7 mouse cellular contexts compared by ENCODE assay signal in the genomic region with DNA sequence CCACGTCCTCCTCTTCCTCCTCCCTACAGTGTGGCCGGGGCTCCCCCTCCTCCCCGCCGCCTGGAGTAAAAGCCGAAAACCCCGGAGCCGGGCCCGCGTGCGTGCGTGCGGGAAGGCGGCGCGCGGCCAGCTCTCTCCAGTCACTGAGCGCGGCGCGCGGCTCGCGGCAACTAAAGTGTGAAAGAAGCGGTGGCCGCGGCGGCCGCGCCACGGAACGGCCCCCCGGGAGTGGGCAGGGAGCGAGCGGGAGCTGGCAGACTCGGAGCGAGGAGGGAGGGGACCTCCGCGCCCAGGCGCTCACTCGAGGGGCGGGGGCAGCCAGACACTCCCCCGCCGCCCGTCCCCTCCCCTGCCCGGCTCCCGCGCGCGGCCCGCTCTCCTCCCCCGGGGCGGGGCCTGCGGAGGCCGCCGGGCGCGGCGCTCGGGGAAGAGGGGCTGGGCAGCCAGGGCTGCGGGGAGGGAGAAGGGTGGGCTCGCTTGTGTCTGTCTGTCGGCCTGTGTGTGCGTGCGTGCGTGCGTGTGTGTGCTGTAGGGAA. TPM values are rescaled to one million over a fixed set of nuclear protein-coding genes. Genes with fewer than 3 reads are reported as not detected.
DNase-seq lines count a peak whose midpoint lies in the region; ATAC-seq lines count a peak whose summit lies in the region.

A gene (minus strand): TSS at position 108 of the 536 bp plus-strand sequence.

- peaks cover 42% of the 10 kb centered on the region for H3K4me1 ChIP-seq in limb, embryonic 12.5 days (replicated peaks)
- H3K4me1 ChIP-seq in midbrain, embryonic 13.5 days (replicated peaks), result peaks cover 50% of the 10 kb centered on the region

- peak within 1 kb of the TSS; percentile 89 for H3K4me3 ChIP-seq in limb, embryonic 12.5 days (replicated peaks)
- H3K4me3 ChIP-seq in midbrain, embryonic 13.5 days (replicated peaks), result peak within 1 kb of the TSS; percentile 90

- H3K27me3 ChIP-seq in limb, embryonic 12.5 days, result peaks cover 5% of the 10 kb centered on the region; the same call in 1 of the 2 replicates
- H3K27me3 ChIP-seq in midbrain, embryonic 13.5 days, result no peaks in the 10 kb centered on the region

- H3K36me3 ChIP-seq in limb, embryonic 12.5 days, result no peaks in the 10 kb centered on the region
- H3K36me3 ChIP-seq in midbrain, embryonic 13.5 days, result no peaks in the 10 kb centered on the region

- peak; percentile 96 for DNase-seq in adrenal gland, postnatal 14 days
- peak; percentile 89 for DNase-seq in embryo, embryonic 9.5 days (ENCODE audit: extremely low spot score)
- DNase-seq in heart, adult 18-20 months, result peak; percentile 86 to 93
- DNase-seq in kidney, adult 18-20 months, result peak; percentile 84
- peak; percentile 15 for DNase-seq in spleen, adult 12 weeks (ENCODE audit: low spot score)

- H3K9me3 ChIP-seq in limb, embryonic 12.5 days, result no peaks in the 10 kb centered on the region
- H3K9me3 ChIP-seq in midbrain, embryonic 13.5 days, result no peaks in the 10 kb centered on the region

- peak within 1 kb of the TSS; percentile 94 for H3K9ac ChIP-seq in limb, embryonic 12.5 days (replicated peaks)
- peak within 1 kb of the TSS; percentile 96 for H3K9ac ChIP-seq in midbrain, embryonic 13.5 days (replicated peaks)

- H3K27ac ChIP-seq in limb, embryonic 12.5 days, result peak within 1 kb of the TSS; percentile 84
- H3K27ac ChIP-seq in midbrain, embryonic 13.5 days, result peak within 1 kb of the TSS; percentile 98

- H3K4me2 ChIP-seq in limb, embryonic 12.5 days, result peak within 1 kb of the TSS; percentile 89
- peak within 1 kb of the TSS; percentile 84 for H3K4me2 ChIP-seq in midbrain, embryonic 13.5 days (replicated peaks)

- WGBS in limb, embryonic 12.5 days, result 0% methylated on average over 39 of the region's 66 CpGs
- under 1% methylated on average over 49 of the region's 66 CpGs for WGBS in midbrain, embryonic 13.5 days

- ATAC-seq in limb, embryonic 12.5 days (ENCODE audit: insufficient number of reproducible peaks, insufficient read depth, low FRiP score, low TSS enrichment, low read depth), result peak; percentile 84
- peak; percentile 91 for ATAC-seq in midbrain, embryonic 13.5 days

RNA-seq across cellular contexts. Expression of the gene that starts here (rescaled TPM):
- total RNA-seq in adrenal gland, postnatal 14 days (2021), result 91.7 and 92.5 TPM in 2 replicates
- total RNA-seq in heart, adult 18-20 months (2021), result 10 to 100 TPM; 38.9 to 41.0 TPM
- polyA plus RNA-seq in limb, embryonic 12.5 days (2016; fragmentation: Nextera tagmentation; extraction: Ambion mirVana), result 28.3 and 31.1 TPM in 2 replicates
- polyA plus RNA-seq in midbrain, embryonic 13.5 days (2015; fragmentation: Nextera tagmentation; extraction: Ambion mirVana), result 37.6 and 41.1 TPM in 2 replicates

Comparison
In these comparisons a context has a peak if more than half of its experiments do, and no peak if none do; other contexts are left out.
1. Peak in every context shown above with its lines: DNase-seq, ATAC-seq, H3K4me3 ChIP-seq and H3K27ac ChIP-seq.
2. DNase-seq: peak in every context shown above with its lines; median percentile 96 in adrenal gland, postnatal 14 days; 90 in heart, adult 18-20 months; 89 in embryo, embryonic 9.5 days; 84 in kidney, adult 18-20 months; 15 in spleen, adult 12 weeks.